Mouse (Mus musculus): ENCODE measurements around the gene Stam2.

GRCm38 (mm10) chr2:52762529-52762928 is 20.4 kb upstream of the Stam2 start:
- no peak for TF ChIP-seq POLR2A (IDR thresholded peaks at IDR 0.05; ENCODE audit: borderline replicate concordance, control insufficient read depth, low read depth, low read length)
- no peak for TF ChIP-seq CTCF (IDR thresholded peaks at IDR 0.05; ENCODE audit: control insufficient read depth, insufficient read depth, low read length)
